Mouse (Mus musculus): Measurements from ENCODE around the gene Ttyh2. TPM values are rescaled to one million over a fixed set of nuclear protein-coding genes. Genes with fewer than 3 reads are reported as not detected.

Ttyh2 gene
- polyA plus RNA-seq (2012; rRNA removed) = 34.4 and 40.6 TPM in 2 replicates

DNA sequence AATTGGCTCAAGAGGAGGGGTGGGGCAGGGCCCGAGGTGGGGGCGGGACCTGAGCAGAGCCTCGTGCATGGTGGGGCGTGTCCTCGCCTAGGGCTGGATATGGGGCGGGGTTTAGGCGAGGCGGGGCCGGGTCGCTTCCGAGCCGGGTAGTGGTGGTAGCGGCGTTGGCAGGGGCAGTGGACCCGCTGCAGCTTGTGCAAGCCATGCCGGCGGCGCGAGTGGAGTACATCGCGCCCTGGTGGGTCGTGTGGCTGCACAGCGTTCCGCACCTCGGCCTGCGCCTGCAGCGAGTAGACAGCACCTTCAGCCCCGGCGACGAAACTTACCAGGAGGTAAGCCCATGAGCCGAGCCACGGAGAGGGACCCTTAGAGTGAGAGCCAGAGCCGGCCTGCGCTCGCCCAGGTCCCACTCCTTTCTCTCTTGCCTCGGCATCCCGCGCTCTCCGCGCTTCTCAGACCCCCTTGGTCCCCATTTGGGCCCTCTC, at the start of gene Ttyh2:
Gene Ttyh2 (plus strand): TSS at position 91 of the 485 bp plus-strand sequence.
- H3K4me1 ChIP-seq (ENCODE audit: control insufficient read depth, insufficient read depth, low read length) = peaks cover 26% of the 10 kb centered on the region
- DNase-seq = peak; percentile 92
- WGBS = under 1% methylated on average over 39 of the region's 40 CpGs

DNA sequence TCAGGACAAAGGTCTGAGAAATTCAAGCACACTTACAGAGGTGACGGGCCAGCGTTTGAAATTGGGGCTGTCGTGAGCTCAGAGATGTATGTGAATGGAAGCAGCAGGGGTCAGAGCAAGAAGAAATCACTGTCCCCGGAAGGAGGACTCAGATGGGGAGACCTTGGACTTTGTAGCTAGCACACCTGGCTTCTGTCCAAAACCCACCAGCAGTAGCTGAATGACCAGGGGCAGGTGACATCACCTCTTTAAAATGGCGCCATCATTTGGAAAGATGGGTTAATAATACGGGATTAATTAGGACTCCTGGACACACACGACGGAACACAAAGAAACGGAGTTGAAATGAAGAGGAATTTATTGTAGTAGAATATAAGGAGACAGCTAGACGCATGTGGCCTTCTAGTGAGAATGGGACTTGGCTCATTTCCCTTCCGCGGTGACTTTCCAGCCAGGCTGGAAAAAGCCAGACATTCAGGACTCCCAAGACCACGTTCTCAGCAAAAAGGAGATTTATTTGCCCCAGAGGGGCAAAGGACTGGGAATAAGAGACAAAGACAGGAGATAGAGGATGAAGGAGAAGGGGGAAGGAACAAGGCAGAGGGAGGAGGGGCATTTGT, 49.0 kb upstream of the Ttyh2 start:
- H3K27ac ChIP-seq (ENCODE audit: insufficient read depth, low read depth, low read length) = no peak overlapping the region
- no peaks in the 10 kb centered on the region for H3K4me1 ChIP-seq (ENCODE audit: control insufficient read depth, insufficient read depth, low read length)
- H3K27me3 ChIP-seq (replicated peaks; ENCODE audit: control insufficient read depth, insufficient read depth, low read length) = no peaks in the 10 kb centered on the region
- DNase-seq = peak; percentile 4
- 54% methylated on average over 13 of the region's 13 CpGs for WGBS
- TF ChIP-seq CTCF (conservative IDR thresholded peaks at IDR 0.05; ENCODE audit: insufficient read depth, insufficient read length, low read depth, low read length) = no peak
- TF ChIP-seq POLR2A (IDR thresholded peaks at IDR 0.05; ENCODE audit: low read depth, low read length) = no peak
- no peak overlapping the region for H3K4me3 ChIP-seq (ENCODE audit: insufficient read depth, low read depth, low read length)
- no peaks in the 10 kb centered on the region for H3K36me3 ChIP-seq (ENCODE audit: control insufficient read depth, insufficient read depth, low read length)

More for the DNA sequence above, at the start of gene Ttyh2:
- Histone ChIP-seq H3K27me3 (replicated peaks; ENCODE audit: control insufficient read depth, insufficient read depth, low read length) (no peaks in the 10 kb centered on the region), H3K36me3 (ENCODE audit: control insufficient read depth, insufficient read depth, low read length) (peaks cover 3% of the 10 kb centered on the region; the same call in 1 of the 2 replicates), H3K4me3 (ENCODE audit: insufficient read depth, low read depth, low read length) (peak within 1 kb of the TSS; percentile 92), H3K27ac (ENCODE audit: insufficient read depth, low read depth, low read length) (peak within 1 kb of the TSS; percentile 55)
- TF ChIP-seq CTCF (conservative IDR thresholded peaks at IDR 0.05; ENCODE audit: insufficient read depth, insufficient read length, low read depth, low read length) (no peak), POLR2A (IDR thresholded peaks at IDR 0.05; ENCODE audit: low read depth, low read length) (peak; percentile 79)

DNA sequence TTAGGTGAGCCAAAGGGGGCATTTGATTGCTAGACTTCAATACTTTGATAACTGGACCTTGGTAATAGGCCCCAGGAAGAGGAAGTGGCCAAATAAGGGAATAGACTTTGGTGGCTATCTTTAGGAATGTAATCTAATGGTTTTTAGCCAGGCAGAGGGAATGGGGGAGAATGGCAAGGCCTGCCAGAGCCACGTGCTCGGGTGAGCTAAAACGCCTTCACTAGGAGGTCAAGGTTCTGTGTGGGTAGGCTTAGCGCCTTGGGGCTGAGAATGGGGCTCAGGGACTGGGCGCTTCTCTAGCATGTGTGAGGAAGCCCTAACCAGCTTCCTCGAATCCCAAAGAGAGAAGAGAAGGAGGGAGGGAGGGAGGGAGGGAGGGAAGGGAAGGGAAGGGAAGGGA, 48.2 kb upstream of the Ttyh2 start:
- Histone ChIP-seq H3K4me1 (ENCODE audit: control insufficient read depth, insufficient read depth, low read length) (no peaks in the 10 kb centered on the region), H3K27me3 (replicated peaks; ENCODE audit: control insufficient read depth, insufficient read depth, low read length) (no peaks in the 10 kb centered on the region), H3K36me3 (ENCODE audit: control insufficient read depth, insufficient read depth, low read length) (no peaks in the 10 kb centered on the region), H3K27ac (ENCODE audit: insufficient read depth, low read depth, low read length) (no peak overlapping the region), H3K4me3 (ENCODE audit: insufficient read depth, low read depth, low read length) (no peak overlapping the region)
- TF ChIP-seq CTCF (conservative IDR thresholded peaks at IDR 0.05; ENCODE audit: insufficient read depth, insufficient read length, low read depth, low read length) (no peak), POLR2A (IDR thresholded peaks at IDR 0.05; ENCODE audit: low read depth, low read length) (no peak)
- WGBS = 53% methylated on average over 5 of the region's 6 CpGs
- no peak for DNase-seq

DNA sequence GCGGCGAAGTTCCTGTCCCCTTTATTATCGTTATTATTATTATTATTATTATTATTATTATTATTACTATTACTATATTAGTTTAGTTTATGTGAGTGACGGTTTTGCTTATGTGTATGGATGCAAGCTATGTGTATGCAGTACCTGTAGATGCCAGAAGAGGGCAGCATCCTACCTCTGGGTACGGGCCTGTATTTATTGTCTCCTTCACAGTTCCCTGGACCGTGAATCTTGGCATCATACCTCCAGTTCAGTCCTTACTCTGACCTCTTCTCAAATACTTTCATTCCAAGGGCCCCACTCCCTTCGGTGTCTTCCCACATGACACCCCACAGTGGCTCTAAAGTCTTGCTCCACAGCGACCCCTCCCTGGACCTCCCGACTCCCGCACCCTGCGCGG, 47.2 kb upstream of the Ttyh2 start:
- Histone ChIP-seq H3K27ac (ENCODE audit: insufficient read depth, low read depth, low read length) (no peak overlapping the region), H3K36me3 (ENCODE audit: control insufficient read depth, insufficient read depth, low read length) (no peaks in the 10 kb centered on the region), H3K4me1 (ENCODE audit: control insufficient read depth, insufficient read depth, low read length) (no peaks in the 10 kb centered on the region), H3K27me3 (replicated peaks; ENCODE audit: control insufficient read depth, insufficient read depth, low read length) (no peaks in the 10 kb centered on the region), H3K4me3 (ENCODE audit: insufficient read depth, low read depth, low read length) (no peak overlapping the region)
- no peak for TF ChIP-seq POLR2A (IDR thresholded peaks at IDR 0.05; ENCODE audit: low read depth, low read length)
- TF ChIP-seq CTCF (conservative IDR thresholded peaks at IDR 0.05; ENCODE audit: insufficient read depth, insufficient read length, low read depth, low read length) = peak; percentile 30; the same call in 1 of the 2 replicates
- DNase-seq = peak; percentile 3
- WGBS = 75% methylated on average over 12 of the region's 12 CpGs

DNA sequence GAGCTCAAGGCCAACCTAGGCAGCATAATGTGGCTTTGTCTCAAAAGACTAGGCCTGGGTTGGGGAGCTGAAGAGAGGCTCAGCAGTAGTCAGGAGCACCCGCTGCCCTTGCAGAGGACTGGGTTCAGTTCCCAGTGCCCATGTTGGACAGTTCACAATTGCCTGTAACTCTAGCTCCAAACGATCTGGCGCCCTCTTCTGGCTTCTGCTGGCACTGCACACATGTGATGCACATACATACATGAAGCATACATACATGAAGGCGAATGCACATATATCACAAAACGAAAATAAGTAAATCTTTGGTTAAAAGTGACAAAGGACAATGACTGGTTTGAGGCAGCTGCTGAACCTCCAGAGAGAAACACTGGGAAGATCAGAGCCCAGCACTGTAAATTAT, 45.2 kb upstream of the Ttyh2 start:
- no peaks in the 10 kb centered on the region for H3K4me1 ChIP-seq (ENCODE audit: control insufficient read depth, insufficient read depth, low read length)
- WGBS = 89% methylated on average over 5 of the region's 5 CpGs
- H3K27ac ChIP-seq (ENCODE audit: insufficient read depth, low read depth, low read length) = no peak overlapping the region
- no peak for TF ChIP-seq POLR2A (IDR thresholded peaks at IDR 0.05; ENCODE audit: low read depth, low read length)
- TF ChIP-seq CTCF (conservative IDR thresholded peaks at IDR 0.05; ENCODE audit: insufficient read depth, insufficient read length, low read depth, low read length) = no peak
- no peaks in the 10 kb centered on the region for H3K27me3 ChIP-seq (replicated peaks; ENCODE audit: control insufficient read depth, insufficient read depth, low read length)
- DNase-seq = no peak
- H3K36me3 ChIP-seq (ENCODE audit: control insufficient read depth, insufficient read depth, low read length) = no peaks in the 10 kb centered on the region
- no peak overlapping the region for H3K4me3 ChIP-seq (ENCODE audit: insufficient read depth, low read depth, low read length)

DNA sequence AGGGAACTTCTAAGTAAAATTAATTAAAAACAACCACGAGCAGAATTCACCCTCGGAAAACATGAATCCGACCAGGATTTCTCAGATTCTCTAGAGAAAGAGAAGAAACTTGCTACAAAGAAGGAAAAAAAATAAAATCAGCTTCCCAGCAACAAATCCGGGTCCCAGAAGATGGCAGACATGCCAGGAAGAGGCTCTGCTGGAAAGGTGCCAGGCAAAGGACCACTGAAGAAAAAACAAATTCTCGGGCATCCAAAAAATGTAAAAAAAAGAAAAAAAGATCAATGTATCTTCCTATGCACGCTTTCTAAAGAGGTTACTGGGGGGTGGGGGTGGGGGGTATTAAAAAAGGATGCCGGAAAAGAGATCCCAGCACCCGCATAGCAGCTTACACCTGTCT, 43.0 kb upstream of the Ttyh2 start:
- WGBS = 62% methylated on average over 8 of the region's 8 CpGs
- H3K27me3 ChIP-seq (replicated peaks; ENCODE audit: control insufficient read depth, insufficient read depth, low read length) = no peaks in the 10 kb centered on the region
- H3K36me3 ChIP-seq (ENCODE audit: control insufficient read depth, insufficient read depth, low read length) = no peaks in the 10 kb centered on the region
- H3K27ac ChIP-seq (ENCODE audit: insufficient read depth, low read depth, low read length) = no peak overlapping the region
- no peak for DNase-seq
- H3K4me1 ChIP-seq (ENCODE audit: control insufficient read depth, insufficient read depth, low read length) = no peaks in the 10 kb centered on the region
- no peak overlapping the region for H3K4me3 ChIP-seq (ENCODE audit: insufficient read depth, low read depth, low read length)
- TF ChIP-seq POLR2A (IDR thresholded peaks at IDR 0.05; ENCODE audit: low read depth, low read length) (no peak), CTCF (conservative IDR thresholded peaks at IDR 0.05; ENCODE audit: insufficient read depth, insufficient read length, low read depth, low read length) (no peak)

DNA sequence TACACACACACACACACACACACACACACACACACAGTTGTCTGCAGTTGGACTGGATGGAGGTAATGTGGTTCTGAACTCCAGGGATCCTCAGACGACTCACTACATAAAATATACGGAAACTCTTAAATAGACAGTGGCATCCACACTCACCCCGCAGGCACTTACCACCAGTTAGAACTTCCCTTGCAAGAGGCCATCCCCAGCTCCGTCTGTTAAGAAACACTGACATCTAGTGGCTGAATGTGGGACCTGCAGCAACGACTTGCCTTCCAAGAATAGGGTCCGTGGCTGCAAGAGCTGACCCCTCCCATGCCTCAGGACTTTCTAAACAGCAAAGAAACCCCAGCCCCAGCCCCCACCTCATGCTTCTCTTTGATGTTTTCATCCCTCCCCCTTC, 38.9 kb upstream of the Ttyh2 start:
- TF ChIP-seq POLR2A (IDR thresholded peaks at IDR 0.05; ENCODE audit: low read depth, low read length) (no peak), CTCF (conservative IDR thresholded peaks at IDR 0.05; ENCODE audit: insufficient read depth, insufficient read length, low read depth, low read length) (peak; percentile 97)
- H3K27ac ChIP-seq (ENCODE audit: insufficient read depth, low read depth, low read length) = no peak overlapping the region
- no peak overlapping the region for H3K4me3 ChIP-seq (ENCODE audit: insufficient read depth, low read depth, low read length)
- no peaks in the 10 kb centered on the region for H3K4me1 ChIP-seq (ENCODE audit: control insufficient read depth, insufficient read depth, low read length)
- DNase-seq = peak; percentile 64
- H3K36me3 ChIP-seq (ENCODE audit: control insufficient read depth, insufficient read depth, low read length) = no peaks in the 10 kb centered on the region
- WGBS = 0% methylated on average over 6 of the region's 6 CpGs
- no peaks in the 10 kb centered on the region for H3K27me3 ChIP-seq (replicated peaks; ENCODE audit: control insufficient read depth, insufficient read depth, low read length)

Measured in kidney, adult 2 months (tissue).